In the genomic region with DNA sequence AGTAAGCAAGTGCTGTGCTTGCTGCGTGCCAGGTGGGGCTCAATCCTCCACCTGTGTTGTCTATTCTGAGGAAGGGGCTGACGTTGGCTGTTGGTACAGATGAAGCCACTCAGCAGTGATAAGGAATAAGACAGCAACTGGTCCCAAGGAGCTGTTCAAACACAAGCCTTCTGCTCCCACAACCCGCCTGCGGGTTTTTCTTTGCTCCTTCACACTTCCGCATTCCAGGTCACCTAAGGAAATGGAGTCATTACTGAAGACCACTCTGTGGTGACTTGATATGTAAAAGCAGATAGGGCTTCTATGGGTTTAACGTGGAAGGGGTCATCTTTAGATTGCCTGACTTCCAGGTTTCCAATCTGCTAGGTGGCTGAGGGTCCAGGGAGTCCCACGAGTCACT, we compare ENCODE assay signal across 11 mouse cellular contexts. TPM values are rescaled to one million over a fixed set of nuclear protein-coding genes. Genes with fewer than 3 reads are reported as not detected.
DNase-seq lines count a peak whose midpoint lies in the region; ATAC-seq and TF ChIP-seq lines count a peak whose summit lies in the region.
"Had no signal": no experiment of that assay in that cellular context is flagged by ENCODE, and none has a peak within 500 bp of the region (broad histone marks: within the 10 kb centered on the region; RNA-seq: fewer than 3 reads in every experiment).

No protein-coding gene starts in this region.

- peak overlapping the region; percentile 78 for H3K4me2 ChIP-seq in heart, embryonic 15.5 days
- H3K4me2 ChIP-seq in limb, embryonic 14.5 days (replicated peaks; ENCODE audit: low read depth, low read length, severe bottlenecking): peak overlapping the region; percentile 22
- H3K4me2 ChIP-seq: midbrain, embryonic 15.5 days had no signal

- no peak for TF ChIP-seq POLR2A in spleen, adult 2 months (IDR thresholded peaks at IDR 0.05; ENCODE audit: low read depth, low read length)
- no peak for TF ChIP-seq POLR2A in limb, embryonic 14.5 days (IDR thresholded peaks at IDR 0.05; ENCODE audit: borderline replicate concordance, extremely low read depth, insufficient read depth, insufficient read length)

- no peaks in the 10 kb centered on the region for H3K9me3 ChIP-seq in heart, embryonic 15.5 days (replicated peaks)
- no peaks in the 10 kb centered on the region for H3K9me3 ChIP-seq in limb, embryonic 14.5 days (ENCODE audit: control insufficient read depth, low read length)
- H3K9me3 ChIP-seq: midbrain, embryonic 15.5 days had no signal

- peak overlapping the region; percentile 93 for H3K27ac ChIP-seq in heart, embryonic 15.5 days
- H3K27ac ChIP-seq in spleen, adult 2 months (ENCODE audit: insufficient read depth, low read length): peak overlapping the region; percentile 22
- H3K27ac ChIP-seq in limb, embryonic 14.5 days (replicated peaks; ENCODE audit: low read depth, low read length): peak overlapping the region; percentile 88
- H3K27ac ChIP-seq: midbrain, embryonic 15.5 days had no signal

- no peaks in the 10 kb centered on the region for H3K27me3 ChIP-seq in heart, embryonic 15.5 days
- no peaks in the 10 kb centered on the region for H3K27me3 ChIP-seq in spleen, adult 2 months (ENCODE audit: control insufficient read depth, insufficient read depth, low read length)
- H3K27me3 ChIP-seq in limb, embryonic 14.5 days (ENCODE audit: control insufficient read depth, insufficient read depth, low read length): no peaks in the 10 kb centered on the region
- H3K27me3 ChIP-seq: midbrain, embryonic 15.5 days had no signal

- H3K4me1 ChIP-seq in heart, embryonic 15.5 days (replicated peaks): peaks cover 75% of the 10 kb centered on the region
- H3K4me1 ChIP-seq in spleen, adult 2 months (ENCODE audit: control insufficient read depth, insufficient read depth, insufficient read length): peaks cover 10% of the 10 kb centered on the region; the same call in 1 of the 2 replicates
- peaks cover 61% of the 10 kb centered on the region for H3K4me1 ChIP-seq in limb, embryonic 14.5 days (ENCODE audit: control insufficient read depth, insufficient read depth, low read length)

- DNase-seq in heart, postnatal 14 days: no peak
- DNase-seq in spleen, adult 2 months (ENCODE audit: low read depth in 1 of 2, low spot score in 2 of 2): no peak
- no peak for DNase-seq in spleen, adult 12 weeks (ENCODE audit: low spot score)
- DNase-seq in limb, embryonic 14.5 days (ENCODE audit: low spot score): no peak
- DNase-seq in right cerebral cortex, adult 18-20 months: no peak
- no peak for DNase-seq in layer of hippocampus, adult 8-10 months (ENCODE audit: low spot score in 2 of 2)
- DNase-seq in cerebellum, adult 9-10 months: no peak
- DNase-seq: adrenal gland, adult 8-10 months; right cerebral cortex, postnatal 25 days had no signal

- WGBS in heart, embryonic 15.5 days: 16% methylated on average over 7 of the region's 7 CpGs
- WGBS in spleen, adult 2 months: 56% methylated on average over 7 of the region's 7 CpGs
- 45% methylated on average over 7 of the region's 7 CpGs for WGBS in limb, embryonic 14.5 days

- H3K36me3 ChIP-seq in heart, embryonic 15.5 days: no peaks in the 10 kb centered on the region
- no peaks in the 10 kb centered on the region for H3K36me3 ChIP-seq in spleen, adult 2 months (ENCODE audit: control insufficient read depth, insufficient read depth, low read length)
- no peaks in the 10 kb centered on the region for H3K36me3 ChIP-seq in limb, embryonic 14.5 days (ENCODE audit: control insufficient read depth, insufficient read depth, low read length)
- H3K36me3 ChIP-seq: midbrain, embryonic 15.5 days had no signal

- H3K9ac ChIP-seq in heart, embryonic 15.5 days: peak overlapping the region; percentile 80; the same call in 1 of the 2 replicates
- peak overlapping the region; percentile 28; the same call in 1 of the 2 replicates for H3K9ac ChIP-seq in limb, embryonic 14.5 days (ENCODE audit: low read depth, low read length, severe bottlenecking)
- H3K9ac ChIP-seq: midbrain, embryonic 15.5 days had no signal

- no peak for ATAC-seq in heart, embryonic 15.5 days (replicated peaks; ENCODE audit: insufficient number of reproducible peaks, insufficient read depth, low FRiP score, low read depth)
- ATAC-seq in limb, embryonic 14.5 days (ENCODE audit: low FRiP score, low read depth): no peak
- ATAC-seq: midbrain, embryonic 15.5 days had no signal

- TF ChIP-seq CTCF in spleen, adult 2 months (IDR thresholded peaks at IDR 0.05; ENCODE audit: extremely low read depth, insufficient read depth, insufficient read length, insufficient replicate concordance): no peak

- intact Hi-C loops in heart, postnatal 14 days (cut with DNase I): no loop called here

- H3K4me3 ChIP-seq in heart, embryonic 15.5 days: peak overlapping the region; percentile 70
- no peak overlapping the region for H3K4me3 ChIP-seq in spleen, adult 2 months (ENCODE audit: extremely low read depth, insufficient read depth, insufficient read length)
- no peak overlapping the region for H3K4me3 ChIP-seq in limb, embryonic 14.5 days (replicated peaks; ENCODE audit: low read length)
- H3K4me3 ChIP-seq: midbrain, embryonic 15.5 days had no signal

RNA-seq across cellular contexts. Expression of gene Csrp1, which starts 11.5 kb away (rescaled TPM):
- polyA plus RNA-seq in heart, embryonic 15.5 days (2015; fragmentation: Nextera tagmentation; extraction: Ambion mirVana): 149 and 169 TPM in 2 replicates
- total RNA-seq in heart, postnatal 14 days (2021): 10 to 100 TPM; 60.3 to 66.0 TPM
- 174 and 192 TPM in 2 replicates for polyA plus RNA-seq in spleen, adult 2 months (2012; rRNA removed)
- 120 and 123 TPM in 2 replicates for polyA plus RNA-seq in limb, embryonic 14.5 days (2012; rRNA removed)
- polyA plus RNA-seq in limb, embryonic 14.5 days (2014; fragmentation: Nextera tagmentation; extraction: Ambion mirVana): 95.6 and 102 TPM in 2 replicates
- 100 to 1,000 TPM; 242 to 284 (median 250) TPM for total RNA-seq in layer of hippocampus, adult 8-10 months (2022)

RNA-seq across cellular contexts. Expression of gene Phlda3, which starts 34.5 kb away (rescaled TPM):
- polyA plus RNA-seq in heart, embryonic 15.5 days (2015; fragmentation: Nextera tagmentation; extraction: Ambion mirVana): 70.5 and 85.0 TPM in 2 replicates
- 10 to 100 TPM; 17.2 to 18.4 TPM for total RNA-seq in heart, postnatal 14 days (2021)
- polyA plus RNA-seq in spleen, adult 2 months (2012; rRNA removed): 17.5 and 18.9 TPM in 2 replicates
- polyA plus RNA-seq in limb, embryonic 14.5 days (2012; rRNA removed): 60.6 and 69.1 TPM in 2 replicates
- polyA plus RNA-seq in limb, embryonic 14.5 days (2014; fragmentation: Nextera tagmentation; extraction: Ambion mirVana): 85.1 and 87.4 TPM in 2 replicates
- total RNA-seq in layer of hippocampus, adult 8-10 months (2022): 10 to 100 TPM; 12.4 to 15.9 (median 15.0) TPM

RNA-seq across cellular contexts. Expression of gene Tnni1, which starts 47.8 kb away (rescaled TPM):
- polyA plus RNA-seq in heart, embryonic 15.5 days (2015; fragmentation: Nextera tagmentation; extraction: Ambion mirVana): 3,693 and 4,133 TPM in 2 replicates
- total RNA-seq in heart, postnatal 14 days (2021): 10 to 100 TPM; 18.6 to 29.4 TPM
- polyA plus RNA-seq in spleen, adult 2 months (2012; rRNA removed): 0.80 and 1.3 TPM in 2 replicates
- polyA plus RNA-seq in limb, embryonic 14.5 days (2012; rRNA removed): 349 and 357 TPM in 2 replicates
- polyA plus RNA-seq in limb, embryonic 14.5 days (2014; fragmentation: Nextera tagmentation; extraction: Ambion mirVana): 300 and 419 TPM in 2 replicates
- total RNA-seq in layer of hippocampus, adult 8-10 months (2022): 1 to 10 TPM; 1.5 to 4.1 (median 2.9) TPM

Comparison
In these comparisons a context has a peak if more than half of its experiments do, and no peak if none do; other contexts are left out.
1. H3K27ac ChIP-seq: peak in every context shown above with its lines; median percentile 93 in heart, embryonic 15.5 days; 88 in limb, embryonic 14.5 days; 22 in spleen, adult 2 months.
2. RNA of gene Tnni1, which starts 47.8 kb away (polyA plus RNA-seq): 3,693 to 4,133 TPM in heart, embryonic 15.5 days and 300 to 419 TPM in limb, embryonic 14.5 days; 0.80 to 1.3 TPM in spleen, adult 2 months; every median in the first group is over 100 times any median in the second.